Mouse (Mus musculus) cerebellum, postnatal 10 days (tissue): Measurements from ENCODE around the gene Man2b2.

Source experiments
- DNase-seq, 2 experiments: peaks; one replicate each; pipeline ENCODE4 v3.0.0; 2021; ENCODE audit warnings: mixed read lengths in 2 of 2

The Man2b2 gene

GRCm38 (mm10) chr5:36831272-36831671 lies 819 bp upstream of the Man2b2 start:
- peak; percentile 72 for DNase-seq

- no peak for DNase-seq
These were observed 1.4 kb downstream of the Man2b2 start for GRCm38 (mm10) chr5:36829098-36829497.

- DNase-seq = no peak
These were observed 7.5 kb downstream of the Man2b2 start for GRCm38 (mm10) chr5:36822907-36823306.

GRCm38 (mm10) chr5:36820142-36820541 lies 10.3 kb downstream of the Man2b2 start:
- peak; percentile 75 to 80 for DNase-seq

GRCm38 (mm10) chr5:36819742-36820141 lies 10.7 kb downstream of the Man2b2 start:
- peak; percentile 49 to 51 for DNase-seq

GRCm38 (mm10) chr5:36817738-36818137 lies 12.7 kb downstream of the Man2b2 start:
- no peak for DNase-seq

- no peak for DNase-seq
These were observed 15.9 kb downstream of the Man2b2 start for GRCm38 (mm10) chr5:36814554-36814953.

- peak; percentile 90 to 93 for DNase-seq
These were observed 19.0 kb downstream of the Man2b2 start for GRCm38 (mm10) chr5:36811413-36811812.

GRCm38 (mm10) chr5:36810634-36811033 lies 19.8 kb downstream of the Man2b2 start:
- no peak for DNase-seq

- DNase-seq = peak; percentile 50 to 51
These were observed 21.3 kb downstream of the Man2b2 start for GRCm38 (mm10) chr5:36809123-36809522.

- DNase-seq = no peak
These were observed 23.3 kb downstream of the Man2b2 start for GRCm38 (mm10) chr5:36807106-36807505.

GRCm38 (mm10) chr5:36797291-36797690 lies 33.2 kb downstream of the Man2b2 start:
- no peak for DNase-seq

- DNase-seq = peak; percentile 96 to 97
These were observed 34.0 kb downstream of the Man2b2 start, which contains the start of gene Mrfap1 for GRCm38 (mm10) chr5:36796296-36797014. Gene Mrfap1, minus strand, starts transcription at chr5:36796772.

GRCm38 (mm10) chr5:36795647-36796295 lies 34.7 kb downstream of the Man2b2 start:
- DNase-seq = peak; percentile 84 to 86

GRCm38 (mm10) chr5:36791861-36792260 lies 38.6 kb downstream of the Man2b2 start:
- DNase-seq = no peak

- no peak for DNase-seq
These were observed 44.4 kb downstream of the Man2b2 start for GRCm38 (mm10) chr5:36786052-36786451.

- no peak for DNase-seq
These were observed 50.9 kb downstream of the Man2b2 start for GRCm38 (mm10) chr5:36779512-36779911.

- DNase-seq = no peak
These were observed 51.6 kb downstream of the Man2b2 start for GRCm38 (mm10) chr5:36778901-36779300.

- no peak for DNase-seq
These were observed 53.3 kb downstream of the Man2b2 start for GRCm38 (mm10) chr5:36777186-36777585.

- no peak for DNase-seq
These were observed 54.4 kb downstream of the Man2b2 start for GRCm38 (mm10) chr5:36776021-36776575.

GRCm38 (mm10) chr5:36775317-36775716 lies 55.1 kb downstream of the Man2b2 start:
- no peak for DNase-seq

- DNase-seq = no peak
These were observed 57.9 kb downstream of the Man2b2 start for GRCm38 (mm10) chr5:36772586-36772985.

GRCm38 (mm10) chr5:36769603-36770002 lies 60.9 kb downstream of the Man2b2 start:
- no peak for DNase-seq
